Mouse (Mus musculus) spleen, adult 2 months (tissue): Measurements from ENCODE around the gene Olfr228. TPM values are rescaled to one million over a fixed set of nuclear protein-coding genes. Genes with fewer than 3 reads are reported as not detected.
"Not testable (repeated sequence)": the region's sequence is repeated elsewhere in the genome, so short reads cannot be mapped to it uniquely, and the experiment has no call there.

ENCODE experiments used
- DNase-seq, 2 experiments: peaks; one replicate each; pipeline versions ENCODE4 v3.0.0 to v3.0.0-alpha.2; 2012 to 2021; ENCODE audit warnings: low spot score in 2 of 2, low read depth in 1 of 2
- H3K27ac ChIP-seq: fragments of 200-500 bp; 2 replicates; pipeline ENCODE4 v1.5.1; 2012; ENCODE audit warnings: low read length, inconsistent platforms; ENCODE audit not compliant: insufficient read depth
- H3K27me3 ChIP-seq: fragments of 200-500 bp; 2 replicates; pipeline ENCODE4 v1.6.1; 2012; ENCODE audit warnings: mild to moderate bottlenecking, moderate library complexity, low read length, inconsistent platforms; ENCODE audit not compliant: control insufficient read depth, insufficient read depth
- H3K36me3 ChIP-seq: fragments of 200-500 bp; 2 replicates; pipeline ENCODE4 v1.6.1; 2012; ENCODE audit warnings: mild to moderate bottlenecking, low read length, inconsistent platforms; ENCODE audit not compliant: control insufficient read depth, insufficient read depth
- H3K4me1 ChIP-seq: fragments of 200-500 bp; 2 replicates; pipeline ENCODE4 v1.6.1; 2011; ENCODE audit warnings: inconsistent platforms; ENCODE audit not compliant: control insufficient read depth, insufficient read depth, insufficient read length
- H3K4me3 ChIP-seq: fragments of 200-500 bp; 2 replicates; pipeline ENCODE4 v1.5.1; 2011; ENCODE audit warnings: mild to moderate bottlenecking, inconsistent platforms; ENCODE audit not compliant: insufficient read depth, insufficient read length; ENCODE audit errors: extremely low read depth
- CTCF ChIP-seq: fragments of 200-500 bp; IDR thresholded peaks from 2 replicates; pipeline ENCODE4 v1.5.1; 2011; ENCODE audit warnings: mild to moderate bottlenecking, inconsistent platforms; ENCODE audit not compliant: insufficient read depth, insufficient read length, insufficient replicate concordance; ENCODE audit errors: extremely low read depth
- POLR2A ChIP-seq: fragments of 200-500 bp; IDR thresholded peaks from 2 replicates; pipeline ENCODE4 v1.6.1; 2011; ENCODE audit warnings: low read depth, low read length, inconsistent platforms
- WGBS: fragments of 180-500 bp; shearing (Covaris S2); methylation state at CpG from one replicate; pipeline ENCODE4 v1.1.7; 2018; 5-methylcytosine and 5-hydroxymethylcytosine counted together
- polyA plus RNA-seq: library from polyadenylated mRNA; depleted of rRNA; stranded (reverse); fragments of >200 nt; gene quantifications from 2 replicates; pipeline ENCODE4 v1.2.3, GENCODE M21; 2012; rRNA removed

Olfr228 gene
- not detected in 2 replicates for polyA plus RNA-seq

DNA sequence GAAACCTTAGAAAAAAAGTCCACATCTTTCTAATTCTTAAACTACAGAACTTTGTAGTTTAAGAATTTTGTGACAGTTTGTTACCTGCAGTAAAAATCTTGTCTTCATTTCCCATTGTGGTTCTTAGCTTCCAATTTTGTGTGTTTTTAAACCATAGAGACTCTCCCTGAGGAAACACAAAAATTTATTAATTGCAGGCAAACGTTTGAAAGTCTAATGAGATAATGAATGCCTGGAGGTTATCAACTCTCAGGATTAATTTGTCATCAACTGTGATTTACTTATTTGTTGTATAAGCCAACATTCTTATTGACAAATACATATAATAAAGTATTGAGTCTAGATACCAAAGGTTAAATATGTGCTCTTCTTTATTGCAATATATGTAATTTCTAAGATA, at the start of gene Olfr228:
Gene Olfr228 (minus strand): TSS at position 101 of the 400 bp plus-strand sequence.
- no peaks in the 10 kb centered on the region for H3K4me1 ChIP-seq
- TF ChIP-seq POLR2A, result no peak
- no peak within 1 kb of the TSS for H3K4me3 ChIP-seq
- H3K36me3 ChIP-seq, result no peaks in the 10 kb centered on the region
- DNase-seq, result no peak
- no peaks in the 10 kb centered on the region for H3K27me3 ChIP-seq
- 61% methylated on average over 1 of the region's 1 CpGs for WGBS
- H3K27ac ChIP-seq, result no peak within 1 kb of the TSS

DNA sequence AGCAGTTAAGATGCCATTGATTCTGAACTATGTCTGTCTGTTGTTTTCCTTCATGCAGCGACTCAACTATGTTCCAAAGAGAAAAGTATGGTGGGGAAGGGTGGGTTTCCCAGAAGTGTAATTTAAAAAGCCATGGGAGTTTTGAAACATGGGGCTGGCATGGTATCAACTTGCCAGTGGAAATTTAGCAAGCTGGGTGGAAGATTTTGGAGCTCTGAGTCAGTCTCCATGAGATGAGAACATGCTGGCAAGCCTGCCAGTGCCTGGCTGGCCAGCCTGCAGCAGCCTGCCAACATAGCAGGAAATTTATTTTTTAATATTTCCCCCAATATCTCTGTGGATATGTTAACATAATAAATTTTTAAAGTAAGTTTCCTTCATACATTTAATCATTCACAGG, 43.8 kb upstream of the Olfr228 start:
- 56% methylated on average over 1 of the region's 1 CpGs for WGBS
- Histone ChIP-seq H3K27me3 (no peaks in the 10 kb centered on the region), H3K4me3 (no peak overlapping the region), H3K4me1 (no peaks in the 10 kb centered on the region), H3K36me3 (no peaks in the 10 kb centered on the region), H3K27ac (no peak overlapping the region)
- no peak for DNase-seq
- TF ChIP-seq CTCF (no peak), POLR2A (no peak)

DNA sequence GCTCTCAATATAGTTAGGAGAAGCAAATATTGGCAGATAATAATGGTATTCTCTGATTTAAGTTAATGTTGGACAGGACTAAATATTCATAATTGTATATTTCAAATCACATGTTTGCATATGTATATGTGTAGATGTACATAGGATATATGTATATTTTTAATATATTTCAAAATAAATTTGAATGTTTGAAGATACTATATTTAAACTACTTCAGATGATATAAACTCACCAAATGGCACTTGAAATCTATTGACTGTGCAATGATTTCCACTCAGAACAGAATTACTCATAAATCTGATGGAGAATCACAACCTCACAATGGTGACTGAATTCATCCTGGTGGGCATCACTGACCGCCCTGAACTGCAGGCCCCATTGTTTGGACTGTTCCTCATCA, 21.0 kb upstream of the Olfr228 start, which contains the start of gene Olfr1076:
Gene Olfr1076 (plus strand): TSS at position 301 of the 400 bp plus-strand sequence.
- H3K4me1 ChIP-seq, result no peaks in the 10 kb centered on the region

DNA sequence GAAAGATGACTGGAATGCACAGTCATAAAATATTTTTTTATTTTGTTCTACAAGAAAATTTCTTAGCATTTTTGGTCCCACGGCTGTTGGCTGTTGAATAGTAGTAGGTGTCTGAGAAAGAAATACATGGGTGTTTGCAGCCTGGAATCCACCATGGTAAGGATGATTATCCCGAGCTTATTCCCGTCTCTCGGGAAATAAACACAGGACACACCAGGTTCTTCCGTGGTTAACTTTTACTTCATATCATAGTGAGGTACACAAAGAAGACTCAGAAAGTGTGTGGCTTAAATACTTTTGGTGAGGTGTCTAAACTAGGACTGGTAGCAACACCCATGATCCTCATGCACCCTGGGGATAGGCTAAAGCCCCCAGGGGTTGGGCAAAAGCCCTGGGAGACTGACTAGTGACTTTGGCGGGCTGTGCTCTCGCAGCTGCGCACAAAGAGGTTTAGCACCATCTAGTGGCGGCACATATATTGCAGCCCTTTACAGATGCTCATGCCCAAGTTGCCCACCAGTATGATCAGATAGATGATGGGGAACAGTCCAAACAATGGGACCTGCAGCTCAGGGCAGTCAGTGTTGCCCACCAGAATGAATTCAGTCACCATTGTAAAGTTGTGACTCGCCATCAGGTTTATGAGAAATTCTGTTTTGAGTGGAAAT, 22.6 kb downstream of the Olfr228 start:
- H3K4me3 ChIP-seq, result no peak overlapping the region
- TF ChIP-seq POLR2A, result no peak
- TF ChIP-seq CTCF, result no peak
- H3K27ac ChIP-seq, result no peak overlapping the region
- 33% methylated on average over 10 of the region's 10 CpGs for WGBS
- H3K27me3 ChIP-seq, result no peaks in the 10 kb centered on the region
- no peaks in the 10 kb centered on the region for H3K4me1 ChIP-seq
- no peaks in the 10 kb centered on the region for H3K36me3 ChIP-seq
- no peak for DNase-seq

More for the DNA sequence above, 21.0 kb upstream of the Olfr228 start, which contains the start of gene Olfr1076:
- no peak within 1 kb of the TSS for H3K4me3 ChIP-seq
- H3K27ac ChIP-seq, result no peak within 1 kb of the TSS
- H3K27me3 ChIP-seq, result no peaks in the 10 kb centered on the region
- DNase-seq, result no peak
- no peaks in the 10 kb centered on the region for H3K36me3 ChIP-seq
- WGBS, result 83% methylated on average over 1 of the region's 1 CpGs
- TF ChIP-seq CTCF (no peak), POLR2A (no peak)

DNA sequence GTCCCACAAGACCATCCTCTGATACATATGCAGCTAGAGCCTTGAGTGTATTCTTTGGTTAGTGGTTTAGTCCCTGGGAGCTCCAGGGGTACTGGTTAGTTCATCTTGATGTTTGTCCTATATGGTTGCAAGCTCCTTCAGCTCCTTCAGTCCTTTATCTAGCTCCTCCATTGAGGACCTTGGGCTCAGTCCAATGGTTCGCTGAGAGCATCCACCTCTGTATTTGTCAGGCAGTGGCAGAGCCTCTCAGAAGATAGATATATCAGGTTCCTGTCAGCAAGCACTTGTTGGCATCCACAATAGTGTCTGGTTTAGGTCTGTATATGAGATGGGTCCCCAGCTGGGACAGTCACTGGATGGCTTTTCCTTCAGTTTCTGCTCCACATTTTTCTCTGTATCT, 26.8 kb downstream of the Olfr228 start:
- no peaks in the 10 kb centered on the region for H3K4me1 ChIP-seq
- no peak overlapping the region for H3K27ac ChIP-seq
- no peak for DNase-seq
- no peak overlapping the region for H3K4me3 ChIP-seq
- H3K36me3 ChIP-seq, result no peaks in the 10 kb centered on the region
- H3K27me3 ChIP-seq, result no peaks in the 10 kb centered on the region
- TF ChIP-seq POLR2A (no peak), CTCF (no peak)
- 87% methylated on average over 1 of the region's 1 CpGs for WGBS

DNA sequence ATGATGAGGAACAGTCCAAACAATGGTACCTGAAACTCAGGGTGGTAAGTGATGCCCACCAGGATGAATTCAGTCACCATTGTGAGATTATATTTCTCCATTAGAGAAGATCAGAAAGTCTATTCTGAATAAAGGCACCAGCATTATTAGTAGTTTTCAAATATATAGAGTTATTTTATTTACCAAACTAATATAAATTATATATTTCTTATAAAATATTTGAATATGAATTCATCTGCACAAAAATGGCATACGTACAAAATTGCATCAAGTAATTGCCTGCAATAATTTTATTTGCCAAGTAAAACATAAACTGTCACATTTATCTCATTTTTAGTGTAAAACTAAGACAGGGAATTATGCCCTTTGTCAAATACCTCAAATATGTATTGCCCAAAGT, 31.0 kb downstream of the Olfr228 start, which contains the start of gene Olfr1066:
Gene Olfr1066 (minus strand): TSS at position 101 of the 400 bp plus-strand sequence.
- no peak within 1 kb of the TSS for H3K27ac ChIP-seq
- H3K4me3 ChIP-seq, result no peak within 1 kb of the TSS
- WGBS, result 90% methylated on average over 1 of the region's 1 CpGs
- no peak for DNase-seq
- H3K27me3 ChIP-seq, result no peaks in the 10 kb centered on the region
- H3K4me1 ChIP-seq, result no peaks in the 10 kb centered on the region
- no peaks in the 10 kb centered on the region for H3K36me3 ChIP-seq
- TF ChIP-seq POLR2A (no peak), CTCF (no peak)

DNA sequence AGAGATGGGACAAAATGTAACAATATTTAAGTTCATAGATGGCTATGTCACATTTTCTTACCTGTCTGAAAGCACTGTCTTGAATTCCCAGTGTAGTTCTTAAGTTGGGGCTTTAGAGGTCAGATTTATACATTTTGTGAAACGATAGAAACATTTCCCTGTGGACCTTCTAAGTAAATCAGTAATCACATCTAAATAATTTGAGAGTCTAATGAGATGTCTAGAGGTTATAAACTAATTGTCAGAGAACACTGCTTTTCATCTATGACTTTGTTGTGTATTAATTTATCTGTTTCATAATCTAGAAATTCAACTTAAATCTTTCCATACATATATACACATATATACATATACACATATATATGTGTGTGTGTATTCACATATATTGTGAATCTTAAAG, 36.7 kb downstream of the Olfr228 start, which contains the start of gene Olfr1065:
Gene Olfr1065 (minus strand): TSS at position 101 of the 400 bp plus-strand sequence.
- not testable (repeated sequence) for H3K4me3 ChIP-seq, H3K27ac ChIP-seq, DNase-seq, H3K36me3 ChIP-seq, H3K27me3 ChIP-seq, H3K4me1 ChIP-seq
- WGBS, result 79% methylated on average over 1 of the region's 1 CpGs

DNA sequence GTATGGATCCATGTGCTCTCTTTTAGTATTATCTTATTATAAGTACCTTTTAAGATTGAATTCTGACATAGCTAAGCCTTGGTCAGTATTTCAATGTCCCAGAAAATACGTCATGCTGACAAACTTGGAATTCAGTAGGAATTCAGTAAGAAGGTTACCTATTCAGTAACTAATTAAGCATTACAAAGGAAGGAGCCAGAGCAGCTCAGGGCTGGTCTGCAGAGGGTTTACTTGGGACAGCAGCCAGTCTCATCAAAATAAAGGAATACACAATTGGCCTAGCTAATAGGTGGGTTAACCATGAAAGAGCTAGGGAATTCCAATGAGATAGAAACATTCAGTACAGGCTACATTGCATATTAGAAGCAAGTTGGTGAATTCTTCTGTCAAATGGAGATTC, 45.1 kb downstream of the Olfr228 start:
- not testable (repeated sequence) for H3K4me1 ChIP-seq, H3K27me3 ChIP-seq, H3K27ac ChIP-seq, H3K36me3 ChIP-seq, H3K4me3 ChIP-seq, DNase-seq
- 77% methylated on average over 1 of the region's 1 CpGs for WGBS
